30 mouse cellular contexts compared by ENCODE assay signal in the genomic region with DNA sequence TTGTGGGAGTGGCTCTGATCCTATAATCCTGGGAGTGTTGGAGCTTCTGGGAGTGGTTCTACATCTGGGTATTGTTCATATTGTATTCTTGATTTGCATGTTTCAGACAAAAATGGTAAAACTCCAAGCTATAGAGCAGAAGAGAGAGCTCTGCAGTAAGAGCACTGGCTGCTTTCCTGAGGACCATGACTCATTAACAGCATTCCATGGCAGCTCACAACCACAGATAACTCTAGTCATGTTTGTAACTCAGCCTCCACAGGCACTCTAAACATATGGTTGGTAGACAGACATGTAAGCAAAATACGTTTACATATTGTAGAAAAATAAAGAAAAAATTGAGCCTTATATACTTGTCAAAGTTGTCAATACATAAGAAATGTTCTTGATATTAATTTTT. TPM values are rescaled to one million over a fixed set of nuclear protein-coding genes. Genes with fewer than 3 reads are reported as not detected.
DNase-seq lines count a peak whose midpoint lies in the region; ATAC-seq lines count a peak whose summit lies in the region.
"Had no signal": no experiment of that assay in that cellular context is flagged by ENCODE, and none has a peak within 500 bp of the region (broad histone marks: within the 10 kb centered on the region; RNA-seq: fewer than 3 reads in every experiment).

No protein-coding gene starts in this region.

- H3K9me3 ChIP-seq in limb, embryonic 10.5 days (replicated peaks): no peaks in the 10 kb centered on the region
- H3K9me3 ChIP-seq: embryonic facial prominence, embryonic 10.5 days; embryonic facial prominence, embryonic 12.5 days; forebrain, embryonic 13.5 days; forebrain, embryonic 15.5 days; G1E had no signal

- H3K4me1 ChIP-seq in limb, embryonic 10.5 days: no peaks in the 10 kb centered on the region
- H3K4me1 ChIP-seq: embryonic facial prominence, embryonic 10.5 days; embryonic facial prominence, embryonic 12.5 days; forebrain, embryonic 13.5 days; forebrain, embryonic 15.5 days had no signal

- ATAC-seq in erythroid progenitor cell, adult 5-6 weeks (replicated peaks; ENCODE audit: low FRiP score, poor library complexity, severe bottlenecking): peak; percentile 56; the same call in 1 of the 2 replicates
- ATAC-seq: activated CD4-positive, CD25-positive, alpha-beta regulatory T cell, adult 4 months; CD4-positive, CD25-positive, alpha-beta regulatory T cell, adult 4 months; forebrain, embryonic 13.5 days; forebrain, embryonic 15.5 days; forebrain, postnatal 0 days; Patski had no signal

- H3K36me3 ChIP-seq in limb, embryonic 10.5 days: no peaks in the 10 kb centered on the region
- H3K36me3 ChIP-seq: embryonic facial prominence, embryonic 10.5 days; embryonic facial prominence, embryonic 12.5 days; forebrain, embryonic 15.5 days; G1E had no signal

- no peaks in the 10 kb centered on the region for H3K27me3 ChIP-seq in limb, embryonic 10.5 days (ENCODE audit: low read depth, poor library complexity, severe bottlenecking)
- H3K27me3 ChIP-seq: CH12.LX; embryonic facial prominence, embryonic 12.5 days; forebrain, embryonic 13.5 days; forebrain, embryonic 15.5 days had no signal

- DNase-seq in 3T3-L1 (ENCODE audit: low read depth, low spot score) (peak; percentile 61), adipocyte (ENCODE audit: low spot score) (no peak)
- peak; percentile 17 for DNase-seq in Muller cell, postnatal 12 days (ENCODE audit: inconsistent ontology term)
- DNase-seq in brain, adult 2 months (ENCODE audit: low read depth, low spot score): peak; percentile 15
- no peak for DNase-seq in retina, embryonic 14.5 days (ENCODE audit: low spot score)
- DNase-seq in limb, embryonic 10.5 days (ENCODE audit: low spot score): no peak
- DNase-seq: adrenal gland, adult 2 months; adrenal gland, postnatal 10 days; adrenal gland, postnatal 25 days; B cell, adult 2 months; cerebellum, adult 18-20 months; cerebellum, adult 8-10 months; cerebellum, adult 9-11 months; cerebellum, postnatal 25 days; forebrain, postnatal 0 days had no signal

- 90% methylated on average over 1 of the region's 1 CpGs for WGBS in limb, embryonic 10.5 days

- no peak overlapping the region for H3K4me3 ChIP-seq in limb, embryonic 10.5 days
- H3K4me3 ChIP-seq: embryonic facial prominence, embryonic 10.5 days; embryonic facial prominence, embryonic 12.5 days; erythroblast, embryonic 14.5 days; forebrain, embryonic 13.5 days; forebrain, embryonic 15.5 days had no signal

- no peak overlapping the region for H3K27ac ChIP-seq in limb, embryonic 10.5 days
- H3K27ac ChIP-seq: embryonic facial prominence, embryonic 10.5 days; embryonic facial prominence, embryonic 12.5 days; forebrain, embryonic 13.5 days; forebrain, embryonic 15.5 days had no signal

RNA-seq across cellular contexts. Expression of a gene that starts 6.7 kb away (rescaled TPM):
- total RNA-seq in erythroid progenitor cell, adult 5-6 weeks (2015; ENCODE audit: low replicate concordance): not detected in 2 replicates
- not detected in 2 replicates for total RNA-seq in erythroid progenitor cell, adult 5-6 weeks (2017; ENCODE audit: low replicate concordance)
- not detected in 2 replicates for polyA plus RNA-seq in limb, embryonic 10.5 days (2016; fragmentation: Nextera tagmentation; extraction: Ambion mirVana)
- total RNA-seq: adrenal gland, adult 2 months; adrenal gland, postnatal 10 days; adrenal gland, postnatal 25 days; adrenal gland, postnatal 4 days; CH12.LX; forebrain, postnatal 0 days; G1E had no signal
- polyA plus RNA-seq: activated CD4-positive, CD25-positive, alpha-beta regulatory T cell, adult 4 months; adrenal gland, adult 2 months; CD4-positive, CD25-positive, alpha-beta regulatory T cell, adult 4 months; cortical plate, adult 2 months; embryonic facial prominence, embryonic 10.5 days; embryonic facial prominence, embryonic 12.5 days; embryonic facial prominence, embryonic 14.5 days; erythroblast, embryonic 14.5 days; forebrain, embryonic 11.5 days; forebrain, embryonic 13.5 days; forebrain, embryonic 15.5 days; forebrain, postnatal 0 days; G1E; Patski had no signal

RNA-seq across cellular contexts. Expression of a gene that starts 13.2 kb away (rescaled TPM):
- total RNA-seq in erythroid progenitor cell, adult 5-6 weeks (2015; ENCODE audit: low replicate concordance): not detected in 2 replicates
- total RNA-seq in erythroid progenitor cell, adult 5-6 weeks (2017; ENCODE audit: low replicate concordance): not detected in 2 replicates
- not detected in 2 replicates for polyA plus RNA-seq in limb, embryonic 10.5 days (2016; fragmentation: Nextera tagmentation; extraction: Ambion mirVana)
- total RNA-seq: adrenal gland, adult 2 months; adrenal gland, postnatal 10 days; adrenal gland, postnatal 25 days; adrenal gland, postnatal 4 days; CH12.LX; forebrain, postnatal 0 days; G1E had no signal
- polyA plus RNA-seq: activated CD4-positive, CD25-positive, alpha-beta regulatory T cell, adult 4 months; adrenal gland, adult 2 months; CD4-positive, CD25-positive, alpha-beta regulatory T cell, adult 4 months; cortical plate, adult 2 months; embryonic facial prominence, embryonic 10.5 days; embryonic facial prominence, embryonic 12.5 days; embryonic facial prominence, embryonic 14.5 days; erythroblast, embryonic 14.5 days; forebrain, embryonic 11.5 days; forebrain, embryonic 13.5 days; forebrain, embryonic 15.5 days; forebrain, postnatal 0 days; G1E; Patski had no signal

RNA-seq across cellular contexts. Expression of a gene that starts 20.6 kb away (rescaled TPM):
- total RNA-seq in erythroid progenitor cell, adult 5-6 weeks (2015; ENCODE audit: low replicate concordance): not detected in 2 replicates
- total RNA-seq in erythroid progenitor cell, adult 5-6 weeks (2017; ENCODE audit: low replicate concordance): not detected in 2 replicates
- not detected in 2 replicates for polyA plus RNA-seq in limb, embryonic 10.5 days (2016; fragmentation: Nextera tagmentation; extraction: Ambion mirVana)
- total RNA-seq: adrenal gland, adult 2 months; adrenal gland, postnatal 10 days; adrenal gland, postnatal 25 days; adrenal gland, postnatal 4 days; CH12.LX; forebrain, postnatal 0 days had no signal
- polyA plus RNA-seq: activated CD4-positive, CD25-positive, alpha-beta regulatory T cell, adult 4 months; adrenal gland, adult 2 months; CD4-positive, CD25-positive, alpha-beta regulatory T cell, adult 4 months; cortical plate, adult 2 months; embryonic facial prominence, embryonic 10.5 days; embryonic facial prominence, embryonic 12.5 days; embryonic facial prominence, embryonic 14.5 days; erythroblast, embryonic 14.5 days; forebrain, embryonic 11.5 days; forebrain, embryonic 13.5 days; forebrain, embryonic 15.5 days; forebrain, postnatal 0 days; G1E; Patski had no signal

RNA-seq across cellular contexts. Expression of a gene that starts 21.0 kb away (rescaled TPM):
- not detected in 2 replicates for total RNA-seq in erythroid progenitor cell, adult 5-6 weeks (2015; ENCODE audit: low replicate concordance)
- not detected in 2 replicates for total RNA-seq in erythroid progenitor cell, adult 5-6 weeks (2017; ENCODE audit: low replicate concordance)
- polyA plus RNA-seq in limb, embryonic 10.5 days (2016; fragmentation: Nextera tagmentation; extraction: Ambion mirVana): not detected in 2 replicates
- total RNA-seq: adrenal gland, adult 2 months; adrenal gland, postnatal 10 days; adrenal gland, postnatal 25 days; adrenal gland, postnatal 4 days; CH12.LX; forebrain, postnatal 0 days; G1E had no signal
- polyA plus RNA-seq: activated CD4-positive, CD25-positive, alpha-beta regulatory T cell, adult 4 months; adrenal gland, adult 2 months; CD4-positive, CD25-positive, alpha-beta regulatory T cell, adult 4 months; cortical plate, adult 2 months; embryonic facial prominence, embryonic 10.5 days; embryonic facial prominence, embryonic 12.5 days; embryonic facial prominence, embryonic 14.5 days; erythroblast, embryonic 14.5 days; forebrain, embryonic 11.5 days; forebrain, embryonic 13.5 days; forebrain, embryonic 15.5 days; forebrain, postnatal 0 days; G1E; Patski had no signal

RNA-seq across cellular contexts. Expression of a gene that starts 31.0 kb away (rescaled TPM):
- total RNA-seq in erythroid progenitor cell, adult 5-6 weeks (2015; ENCODE audit: low replicate concordance): not detected in 2 replicates
- not detected in 2 replicates for total RNA-seq in erythroid progenitor cell, adult 5-6 weeks (2017; ENCODE audit: low replicate concordance)
- polyA plus RNA-seq in limb, embryonic 10.5 days (2016; fragmentation: Nextera tagmentation; extraction: Ambion mirVana): not detected in 2 replicates
- total RNA-seq: adrenal gland, adult 2 months; adrenal gland, postnatal 10 days; adrenal gland, postnatal 25 days; adrenal gland, postnatal 4 days; CH12.LX; forebrain, postnatal 0 days had no signal
- polyA plus RNA-seq: activated CD4-positive, CD25-positive, alpha-beta regulatory T cell, adult 4 months; adrenal gland, adult 2 months; cortical plate, adult 2 months; embryonic facial prominence, embryonic 10.5 days; embryonic facial prominence, embryonic 12.5 days; embryonic facial prominence, embryonic 14.5 days; erythroblast, embryonic 14.5 days; forebrain, embryonic 11.5 days; forebrain, embryonic 13.5 days; forebrain, embryonic 15.5 days; forebrain, postnatal 0 days; G1E; Patski had no signal

Comparison
In these comparisons a context has a peak if more than half of its experiments do, and no peak if none do; other contexts are left out.
1. DNase-seq: peak in 3T3-L1 (single experiment), Muller cell, postnatal 12 days (single experiment) and brain, adult 2 months (single experiment); none in adipocyte (single experiment), retina, embryonic 14.5 days (single experiment) and limb, embryonic 10.5 days (single experiment).